Mouse (Mus musculus) heart, adult 2 months (tissue): ENCODE data around the gene Gm14391.
"Not testable (repeated sequence)": the region's sequence is repeated elsewhere in the genome, so short reads cannot be mapped to it uniquely, and the experiment has no call there.

ENCODE experiments used
- CTCF ChIP-seq: fragments of 200-600 bp; IDR thresholded peaks from 2 replicates; pipeline ENCODE4 v1.8.1; 2022; ENCODE audit warnings: antibody characterized with exemption, mild to moderate bottlenecking, moderate library complexity
- EP300 ChIP-seq: fragments of 200-500 bp; IDR thresholded peaks from 2 replicates; pipeline ENCODE4 v1.6.1; 2011; ENCODE audit warnings: low read depth, low read length, control low read depth; ENCODE audit not compliant: insufficient read depth
- POLR2A ChIP-seq: fragments of 200-500 bp; IDR thresholded peaks from 2 replicates; pipeline ENCODE4 v1.6.1; 2011; ENCODE audit warnings: mild to moderate bottlenecking, low read depth, low read length, control low read depth; ENCODE audit not compliant: insufficient read depth

DNA sequence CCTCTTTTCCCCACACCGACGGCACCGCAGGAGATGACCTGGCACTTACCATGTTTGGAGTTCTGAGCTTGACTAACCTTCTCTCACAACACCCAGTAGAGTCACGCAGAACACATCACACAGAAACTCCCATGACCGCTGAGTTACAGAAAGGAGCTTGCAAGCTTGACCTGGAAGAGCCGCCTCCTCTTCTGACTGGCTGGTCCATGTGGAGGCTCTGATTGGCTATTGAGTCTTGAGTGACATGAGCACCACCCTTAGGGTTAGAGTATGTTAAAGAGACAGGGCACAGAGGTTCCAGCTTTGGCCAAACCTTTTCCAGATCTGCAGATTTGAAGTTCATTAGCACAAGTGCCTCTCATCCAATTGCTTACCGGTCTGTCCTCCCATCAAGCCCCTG is at the start of gene Gm14391:
- TF ChIP-seq POLR2A, EP300, CTCF: not testable (repeated sequence)
